Mouse (Mus musculus) heart, embryonic 14.5 days (tissue): ENCODE measurements around the gene Gstp3. TPM values are rescaled to one million over a fixed set of nuclear protein-coding genes. Genes with fewer than 3 reads are reported as not detected.

ENCODE experiments used
- ATAC-seq: fragments of 200-750 bp; cut with Nextera tagmentation; 2 replicates; pipeline ENCODE4 v1.8.0; 2017; ENCODE audit warnings: low read depth, moderate TSS enrichment; ENCODE audit not compliant: insufficient number of reproducible peaks, insufficient read depth, low FRiP score
- H3K27ac ChIP-seq, 2 experiments: fragments of 200-500 bp in 1 of 2; fragments of 300-500 bp in 1 of 2; sonication (generic) in 1 of 2; replicated peaks in 1 of 2; 2 replicates each; pipeline ENCODE4 v1.5.1; 2012 to 2014; ENCODE audit warnings: low read depth in 2 of 2, low read length in 2 of 2, control low read depth in 1 of 2, mild to moderate bottlenecking in 1 of 2, mixed read lengths in 1 of 2; ENCODE audit not compliant: control insufficient read depth in 1 of 2, insufficient read depth in 1 of 2
- H3K27me3 ChIP-seq: fragments of 300-500 bp; sonication (generic); 2 replicates; pipeline ENCODE4 v1.6.1; 2014; ENCODE audit warnings: mild to moderate bottlenecking, low read length, control low read depth; ENCODE audit not compliant: control insufficient read depth, insufficient read depth
- H3K36me3 ChIP-seq: fragments of 300-500 bp; sonication (generic); 2 replicates; pipeline ENCODE4 v1.6.1; 2014; ENCODE audit warnings: mild to moderate bottlenecking, control low read depth, low read length, mixed read lengths; ENCODE audit not compliant: control insufficient read depth, insufficient read depth
- H3K4me1 ChIP-seq, 2 experiments: fragments of 200-500 bp in 1 of 2; fragments of 300-500 bp in 1 of 2; sonication (generic) in 1 of 2; 2 replicates each; pipeline ENCODE4 v1.6.1; 2012 to 2014; ENCODE audit warnings: low read length in 2 of 2, control low read depth in 1 of 2, mixed read lengths in 1 of 2; ENCODE audit not compliant: control insufficient read depth in 2 of 2, insufficient read depth in 2 of 2
- H3K4me2 ChIP-seq: fragments of 300-500 bp; sonication (generic); 2 replicates; pipeline ENCODE4 v1.6.1; 2014; ENCODE audit warnings: mild to moderate bottlenecking, low read length
- H3K4me3 ChIP-seq, 2 experiments: fragments of 200-500 bp in 1 of 2; fragments of 300-500 bp in 1 of 2; sonication (generic) in 1 of 2; 2 replicates each; pipeline ENCODE4 v1.5.1; 2012 to 2014; ENCODE audit warnings: low read length in 2 of 2, mild to moderate bottlenecking in 2 of 2, control low read depth in 1 of 2, low read depth in 1 of 2, moderate library complexity in 1 of 2; ENCODE audit not compliant: control insufficient read depth in 1 of 2, insufficient read depth in 1 of 2
- H3K9ac ChIP-seq: fragments of 300-500 bp; sonication (generic); 2 replicates; pipeline ENCODE4 v1.6.1; 2014; ENCODE audit warnings: mild to moderate bottlenecking, low read length
- H3K9me3 ChIP-seq: fragments of 300-500 bp; sonication (generic); 2 replicates; pipeline ENCODE4 v1.6.1; 2016; ENCODE audit warnings: low read length, control low read depth; ENCODE audit not compliant: control insufficient read depth
- WGBS: fragments of 180-500 bp; shearing (Covaris S2); extraction: QIAGEN DNeasy Blood & Tissue Kit; methylation state at CpG from one replicate; pipeline ENCODE4 v1.1.7; 2014; 5-methylcytosine and 5-hydroxymethylcytosine counted together
- polyA plus RNA-seq: library from polyadenylated mRNA; unstranded; fragments of >200 nt; fragmentation: Nextera tagmentation; extraction: Ambion mirVana; gene quantifications from 2 replicates; pipeline ENCODE4 v1.2.1, GENCODE M21; 2014

Gene Gstp3
- polyA plus RNA-seq, 1 experiment from 2014 or later: not detected

DNA sequence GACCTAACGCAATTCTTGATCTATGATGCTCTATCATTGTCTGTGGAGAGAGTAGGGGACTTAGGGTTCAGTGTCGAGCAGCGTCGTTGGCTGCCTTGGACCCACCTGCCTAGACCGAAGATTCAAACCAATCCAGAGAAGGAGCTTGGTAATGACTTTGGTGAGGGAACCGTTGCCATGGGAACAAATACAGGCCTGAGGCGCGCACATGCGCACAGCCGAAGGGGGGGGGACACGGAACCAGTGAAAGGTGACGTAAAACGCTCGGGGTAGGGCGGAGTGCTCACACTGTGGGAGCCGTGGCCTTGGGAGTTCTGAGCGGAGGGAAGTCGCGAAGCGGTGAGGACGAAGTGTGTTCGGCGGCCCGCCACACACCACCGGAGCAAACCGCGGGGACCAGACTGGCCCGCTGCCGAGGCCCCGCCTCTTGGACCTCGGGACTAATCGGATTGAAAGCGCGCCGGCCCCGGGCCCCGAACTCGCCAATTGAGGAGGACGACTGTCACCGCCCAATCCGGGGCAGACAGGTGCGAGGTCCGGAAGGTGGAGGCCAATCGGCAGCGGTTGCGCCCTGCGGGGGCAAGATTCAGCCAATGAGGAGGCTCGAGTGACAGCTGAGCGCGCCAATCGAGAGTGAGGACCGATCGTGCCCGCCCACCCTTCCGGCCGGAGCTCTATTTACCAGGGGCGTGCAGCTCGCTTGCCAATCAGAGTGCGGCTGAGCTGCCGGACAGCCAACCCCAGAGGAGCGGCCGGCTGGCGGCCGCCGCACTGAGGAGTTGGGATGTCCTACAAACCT, 37.5 kb upstream of the Gstp3 start, which contains the start of gene Cdk2ap2:
Gene Cdk2ap2 (plus strand): TSS at position 541 of the 799 bp plus-strand sequence.
- Histone ChIP-seq H3K4me3 (peak within 1 kb of the TSS; percentile 59 to 60), H3K9ac (peak within 1 kb of the TSS; percentile 72), H3K36me3 (no peaks in the 10 kb centered on the region), H3K4me1 (peaks cover 16 to 28% of the 10 kb centered on the region in 2 experiments), H3K9me3 (no peaks in the 10 kb centered on the region), H3K27me3 (peaks cover 11% of the 10 kb centered on the region; the same call in 1 of the 2 replicates), H3K27ac (peak within 1 kb of the TSS; percentile 47 to 79), H3K4me2 (peak within 1 kb of the TSS; percentile 71)
- ATAC-seq: peak; percentile 89
- under 1% methylated on average over 64 of the region's 65 CpGs for WGBS

DNA sequence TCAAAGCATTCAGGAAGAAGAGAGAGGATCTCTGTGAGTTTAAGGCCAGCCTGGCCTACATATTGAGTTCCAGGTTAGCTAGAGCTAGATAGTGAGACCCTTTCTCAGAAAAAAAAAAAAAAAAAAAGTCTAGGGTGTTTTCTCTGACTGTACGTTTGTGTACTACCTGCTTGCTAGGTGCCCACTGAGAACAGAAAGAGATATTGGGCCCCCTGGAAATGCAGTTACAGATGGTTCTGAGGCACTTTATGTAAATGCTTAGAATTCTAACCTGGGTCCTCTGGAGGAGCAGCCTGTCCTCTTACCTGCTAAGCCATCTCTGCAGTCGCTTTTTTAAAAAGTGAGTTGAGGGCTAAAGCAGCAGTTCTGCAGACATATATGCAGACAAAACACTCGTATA, 36.4 kb upstream of the Gstp3 start:
- Histone ChIP-seq H3K4me1 (peaks cover 16 to 22% of the 10 kb centered on the region in 2 experiments), H3K4me3 (no peak overlapping the region), H3K27me3 (peaks cover under 1% of the 10 kb centered on the region; the same call in 1 of the 2 replicates), H3K4me2 (peak overlapping the region; percentile 71; the same call in 1 of the 2 replicates), H3K36me3 (no peaks in the 10 kb centered on the region), H3K9ac (no peak overlapping the region), H3K27ac (no peak overlapping the region), H3K9me3 (no peaks in the 10 kb centered on the region)
- no peak for ATAC-seq
- 73% methylated on average over 3 of the region's 3 CpGs for WGBS

DNA sequence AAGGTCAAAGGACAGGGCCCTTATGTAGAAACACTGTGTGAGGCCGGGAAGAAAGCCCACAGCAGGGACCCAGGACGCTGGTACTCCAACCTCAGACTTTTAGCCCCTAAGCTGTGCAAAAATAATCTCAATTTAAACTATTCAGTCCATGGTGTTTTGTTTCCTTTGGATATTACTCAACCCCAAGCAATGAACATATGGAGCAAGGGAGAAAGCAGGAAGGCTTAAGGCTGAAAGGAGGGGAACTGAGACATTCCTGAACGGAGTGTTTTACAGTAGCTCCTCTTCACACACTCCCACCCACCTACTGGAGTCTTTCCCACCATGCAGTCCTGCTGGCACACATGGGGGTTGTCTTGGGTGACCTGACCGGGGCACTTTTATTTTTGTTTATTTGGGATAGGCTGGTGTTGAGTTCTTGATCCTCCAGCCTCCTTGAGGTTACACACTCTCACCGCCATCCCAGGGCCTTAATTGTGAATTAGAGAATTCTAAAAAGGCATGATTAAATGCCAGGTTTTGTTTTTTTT, 35.5 kb upstream of the Gstp3 start:
- Histone ChIP-seq H3K4me3 (no peak overlapping the region), H3K36me3 (no peaks in the 10 kb centered on the region), H3K4me1 (peaks cover 11 to 12% of the 10 kb centered on the region in 2 experiments), H3K27me3 (peaks cover under 1% of the 10 kb centered on the region; the same call in 1 of the 2 replicates), H3K9me3 (no peaks in the 10 kb centered on the region), H3K27ac (no peak overlapping the region), H3K4me2 (no peak overlapping the region), H3K9ac (no peak overlapping the region)
- no peak for ATAC-seq
- WGBS: 74% methylated on average over 5 of the region's 5 CpGs

DNA sequence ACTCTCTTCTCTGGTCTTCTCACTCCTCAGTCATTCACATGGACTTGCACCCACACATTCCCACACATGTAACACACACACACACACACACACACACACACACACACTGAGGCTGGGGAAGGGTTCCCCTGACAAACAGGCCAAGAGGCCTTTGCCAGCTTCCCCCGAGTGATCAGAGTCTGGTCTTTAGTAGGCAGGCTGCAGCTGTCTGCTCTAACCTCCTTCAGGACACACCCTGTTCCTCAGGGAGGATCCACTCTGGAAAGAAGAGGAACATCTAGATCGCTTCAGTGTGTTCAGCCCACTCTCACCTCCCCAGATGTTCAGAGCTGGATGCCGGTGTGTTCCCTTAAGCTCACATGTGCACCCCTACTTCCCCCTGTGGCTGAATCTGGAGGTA, 35.0 kb upstream of the Gstp3 start:
- Histone ChIP-seq H3K36me3 (no peaks in the 10 kb centered on the region), H3K4me2 (no peak overlapping the region), H3K4me3 (no peak overlapping the region), H3K27ac (no peak overlapping the region), H3K4me1 (peaks cover 7% of the 10 kb centered on the region in 2 experiments), H3K9ac (no peak overlapping the region), H3K27me3 (peaks cover 5% of the 10 kb centered on the region; the same call in 1 of the 2 replicates), H3K9me3 (no peaks in the 10 kb centered on the region)
- no peak for ATAC-seq
- WGBS: 76% methylated on average over 3 of the region's 3 CpGs

- H3K27ac ChIP-seq: no peak overlapping the region
- no peak overlapping the region for H3K4me2 ChIP-seq
- H3K9ac ChIP-seq: no peak overlapping the region
- no peaks in the 10 kb centered on the region for H3K9me3 ChIP-seq
- ATAC-seq: no peak
- WGBS: 67% methylated on average over 7 of the region's 7 CpGs
- no peak overlapping the region for H3K4me3 ChIP-seq
- H3K36me3 ChIP-seq: no peaks in the 10 kb centered on the region
- H3K4me1 ChIP-seq: peaks cover 4% of the 10 kb centered on the region in 2 experiments; a peak in 3 of 4 replicates
- peaks cover 9% of the 10 kb centered on the region for H3K27me3 ChIP-seq
Observed at GRCm38 (mm10) chr19:4093772-4094171, 34.4 kb upstream of the Gstp3 start.

DNA sequence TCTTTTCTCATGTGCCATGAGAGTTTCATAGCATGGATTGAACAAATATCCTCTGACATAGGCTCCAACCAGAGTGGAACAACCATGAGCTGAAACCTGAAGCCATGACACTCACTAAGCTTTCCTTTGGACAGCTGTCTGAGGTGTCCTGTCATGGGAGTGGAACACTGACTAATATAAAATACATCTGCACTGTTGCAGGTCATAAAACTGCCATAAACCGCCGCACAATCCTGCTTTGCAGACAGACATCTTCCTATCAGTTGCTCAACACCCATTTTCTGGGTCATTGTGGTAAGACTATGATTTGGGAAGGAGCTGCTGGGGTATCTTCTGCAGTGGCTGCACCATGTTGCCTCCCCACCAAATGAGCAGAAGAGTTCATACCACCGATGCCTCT, 33.4 kb upstream of the Gstp3 start:
- no peak overlapping the region for H3K27ac ChIP-seq
- no peak overlapping the region for H3K9ac ChIP-seq
- H3K27me3 ChIP-seq: peaks cover 9% of the 10 kb centered on the region
- no peaks in the 10 kb centered on the region for H3K36me3 ChIP-seq
- H3K4me3 ChIP-seq: no peak overlapping the region
- no peak overlapping the region for H3K4me2 ChIP-seq
- ATAC-seq: no peak
- H3K9me3 ChIP-seq: no peaks in the 10 kb centered on the region
- WGBS: 88% methylated on average over 3 of the region's 3 CpGs
- H3K4me1 ChIP-seq: peaks cover 1 to 4% of the 10 kb centered on the region in 2 experiments; a peak in 3 of 4 replicates

DNA sequence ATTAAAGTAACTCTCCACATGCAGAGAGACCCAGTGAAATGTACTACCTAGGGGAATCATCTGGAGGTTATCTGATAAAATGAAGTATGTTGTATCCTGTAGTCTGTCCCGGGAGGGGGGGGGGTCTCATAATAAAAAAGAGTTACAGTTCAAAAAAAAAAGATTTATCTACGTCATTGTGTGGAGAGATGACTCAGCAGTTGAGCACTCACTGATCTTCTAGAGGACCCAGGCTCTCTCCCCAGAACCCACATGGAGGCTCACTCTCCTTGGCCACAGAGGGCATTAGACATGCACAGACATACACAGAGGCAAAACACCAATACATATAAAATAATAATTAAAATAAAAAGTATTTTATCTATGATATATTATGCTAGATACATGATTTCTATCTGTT, 32.0 kb upstream of the Gstp3 start:
- Histone ChIP-seq H3K9me3 (no peaks in the 10 kb centered on the region), H3K9ac (no peak overlapping the region), H3K27me3 (peaks cover 9% of the 10 kb centered on the region), H3K4me2 (no peak overlapping the region), H3K4me3 (no peak overlapping the region), H3K27ac (no peak overlapping the region), H3K4me1 (peaks cover 7 to 9% of the 10 kb centered on the region in 2 experiments; a peak in 3 of 4 replicates), H3K36me3 (no peaks in the 10 kb centered on the region)
- 37% methylated on average over 2 of the region's 2 CpGs for WGBS
- ATAC-seq: no peak
